Mouse (Mus musculus): ENCODE measurements at regions not wholly inside any gene's neighbourhood (a gene's known extent, or its start where the extent isn't known, plus 50 kb on each side); places are given as distances from the start of the nearest gene placed in this dataset.

GRCm38 (mm10) chr1:88976101-88976500 is 94.1 kb upstream of the Sh3bp4 start:
- TF ChIP-seq CTCF (IDR thresholded peaks at IDR 0.05; ENCODE audit: extremely low read depth, insufficient read depth, low read length) (no peak), POLR2A (IDR thresholded peaks at IDR 0.05; ENCODE audit: extremely low read depth, insufficient read depth, low read length) (no peak)

All from cortical plate, adult 2 months (tissue).